Mouse (Mus musculus) stomach, embryonic 14.5 days (tissue): Measurements from ENCODE around the gene Olfr17. TPM values are rescaled to one million over a fixed set of nuclear protein-coding genes. Genes with fewer than 3 reads are reported as not detected.
"Not testable (repeated sequence)": the region's sequence is repeated elsewhere in the genome, so short reads cannot be mapped to it uniquely, and the experiment has no call there.

Experiments
- ATAC-seq: fragments of 200-750 bp; cut with Nextera tagmentation; 2 replicates; pipeline ENCODE4 v1.8.0; 2017; ENCODE audit warnings: low read depth, moderate TSS enrichment; ENCODE audit not compliant: insufficient number of reproducible peaks, insufficient read depth, low FRiP score
- H3K27ac ChIP-seq: fragments of 300-500 bp; sonication (generic); 2 replicates; pipeline ENCODE4 v1.5.1; 2014; ENCODE audit warnings: mild to moderate bottlenecking, low read length, moderate library complexity, mixed read lengths
- H3K27me3 ChIP-seq: fragments of 300-500 bp; sonication (generic); 2 replicates; pipeline ENCODE4 v1.6.1; 2014; ENCODE audit warnings: low read length, control low read depth, mixed read lengths; ENCODE audit not compliant: control insufficient read depth, insufficient read depth
- H3K36me3 ChIP-seq: fragments of 300-500 bp; sonication (generic); 2 replicates; pipeline ENCODE4 v1.6.1; 2014; ENCODE audit warnings: mild to moderate bottlenecking, control low read depth, low read length, moderate library complexity, mixed read lengths; ENCODE audit not compliant: control insufficient read depth, insufficient read depth
- H3K4me1 ChIP-seq: fragments of 300-500 bp; sonication (generic); 2 replicates; pipeline ENCODE4 v1.6.1; 2014; ENCODE audit warnings: low read length, control low read depth, mixed read lengths; ENCODE audit not compliant: control insufficient read depth, insufficient read depth
- H3K4me2 ChIP-seq: fragments of 300-500 bp; sonication (generic); replicated peaks from 2 replicates; pipeline ENCODE4 v1.6.1; 2014; ENCODE audit warnings: low read depth, low read length, control low read depth
- H3K4me3 ChIP-seq: fragments of 300-500 bp; sonication (generic); 2 replicates; pipeline ENCODE4 v1.5.1; 2014; ENCODE audit warnings: low read depth, low read length, control low read depth
- H3K9ac ChIP-seq: fragments of 300-500 bp; sonication (generic); replicated peaks from 2 replicates; pipeline ENCODE4 v1.6.1; 2014; ENCODE audit warnings: low read depth, mild to moderate bottlenecking, control low read depth, low read length, moderate library complexity, mixed read lengths
- H3K9me3 ChIP-seq: fragments of 300-500 bp; sonication (generic); 2 replicates; pipeline ENCODE4 v1.6.1; 2016; ENCODE audit warnings: low read depth, low read length, control low read depth; ENCODE audit not compliant: control insufficient read depth
- WGBS: fragments of 180-500 bp; shearing (Covaris S2); extraction: QIAGEN DNeasy Blood & Tissue Kit; methylation state at CpG from one replicate; pipeline ENCODE4 v1.1.7; 2014; 5-methylcytosine and 5-hydroxymethylcytosine counted together
- polyA plus RNA-seq: library from polyadenylated mRNA; unstranded; fragments of >200 nt; fragmentation: Nextera tagmentation; extraction: Ambion mirVana; gene quantifications from 2 replicates; pipeline ENCODE4 v1.2.1, GENCODE M21; 2014

Gene Olfr17
- polyA plus RNA-seq, result not detected in 2 replicates

DNA sequence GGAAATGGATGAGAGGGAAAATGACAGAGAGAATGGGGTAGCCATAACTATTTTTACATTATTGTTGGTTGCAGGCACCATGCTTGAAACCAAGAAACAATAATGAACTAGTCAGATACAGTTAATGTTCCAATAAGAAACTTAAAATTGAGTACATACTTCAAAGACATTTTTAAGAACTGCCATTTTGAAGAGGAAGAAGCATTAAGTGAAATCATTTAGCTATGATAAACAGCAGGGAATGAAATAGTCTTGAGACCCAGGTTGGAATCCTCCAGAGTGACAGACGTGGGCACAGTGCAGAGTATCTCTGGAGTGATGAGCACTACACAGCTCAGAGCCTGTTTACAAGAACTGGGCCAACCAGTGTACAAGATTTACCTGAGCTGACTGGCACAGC lies at the start of gene Olfr17:
Gene Olfr17, plus strand, starts transcription at position 301 of the 400 bp plus-strand sequence.
- Histone ChIP-seq H3K9me3 (no peaks in the 10 kb centered on the region), H3K4me3 (no peak within 1 kb of the TSS), H3K27me3 (no peaks in the 10 kb centered on the region), H3K27ac (no peak within 1 kb of the TSS), H3K36me3 (no peaks in the 10 kb centered on the region), H3K9ac (no peak within 1 kb of the TSS), H3K4me1 (no peaks in the 10 kb centered on the region), H3K4me2 (no peak within 1 kb of the TSS)
- no peak for ATAC-seq
- WGBS, result 52% methylated on average over 1 of the region's 1 CpGs

GRCm38 (mm10) chr7:107044407-107044806 lies 48.6 kb upstream of the Olfr17 start:
- Histone ChIP-seq H3K9me3 (no peaks in the 10 kb centered on the region), H3K4me1 (no peaks in the 10 kb centered on the region), H3K27ac (no peak overlapping the region), H3K36me3 (no peaks in the 10 kb centered on the region), H3K9ac (no peak overlapping the region), H3K27me3 (no peaks in the 10 kb centered on the region), H3K4me3 (no peak overlapping the region), H3K4me2 (no peak overlapping the region)
- ATAC-seq, result no peak
- 50% methylated on average over 1 of the region's 1 CpGs for WGBS

DNA sequence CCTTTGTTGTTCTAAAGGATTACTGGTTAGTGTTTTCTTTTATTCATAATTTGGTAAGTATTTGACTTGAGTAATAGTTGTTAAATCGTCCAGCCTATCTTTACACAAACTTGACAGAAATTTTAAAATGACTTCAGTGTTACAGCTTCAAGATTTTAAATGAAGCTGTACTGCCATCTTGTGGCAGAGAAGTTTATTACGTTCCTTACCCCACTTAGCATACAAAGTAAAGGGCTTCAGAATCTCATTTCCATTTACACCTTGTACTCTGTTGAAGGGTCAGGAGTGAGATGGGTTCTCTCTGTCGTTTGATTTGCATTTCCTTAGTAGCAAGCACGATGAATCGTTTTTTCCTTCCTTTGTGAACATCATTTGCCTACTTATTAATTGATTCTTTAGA lies 47.2 kb upstream of the Olfr17 start:
- no peak overlapping the region for H3K9ac ChIP-seq
- no peak; the same call in 1 of the 2 replicates for ATAC-seq
- H3K4me2 ChIP-seq, result no peak overlapping the region
- H3K4me1 ChIP-seq, result no peaks in the 10 kb centered on the region
- H3K4me3 ChIP-seq, result no peak overlapping the region
- no peak overlapping the region for H3K27ac ChIP-seq
- 4% methylated on average over 5 of the region's 5 CpGs for WGBS
- no peaks in the 10 kb centered on the region for H3K36me3 ChIP-seq
- no peaks in the 10 kb centered on the region for H3K9me3 ChIP-seq
- no peaks in the 10 kb centered on the region for H3K27me3 ChIP-seq

DNA sequence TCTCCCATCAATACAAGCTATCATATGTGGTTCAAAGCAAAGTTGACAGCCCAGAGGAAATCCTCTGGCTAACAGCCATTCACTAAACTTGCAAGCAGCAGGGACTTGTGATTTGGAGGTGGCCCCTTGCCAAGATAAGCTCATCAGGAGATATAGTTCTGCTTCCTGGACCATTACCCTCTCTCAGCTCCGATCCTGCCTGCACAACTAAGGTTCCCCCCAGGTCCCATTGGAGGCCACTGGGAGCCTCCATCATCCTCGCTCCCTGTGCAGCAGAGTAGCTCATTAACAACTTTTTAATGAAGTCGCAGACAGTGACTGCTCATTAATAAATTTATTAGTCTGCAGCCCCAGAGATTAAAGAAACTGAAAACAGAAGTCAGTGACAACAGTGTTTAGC lies 45.4 kb upstream of the Olfr17 start:
- no peak overlapping the region for H3K4me2 ChIP-seq

DNA sequence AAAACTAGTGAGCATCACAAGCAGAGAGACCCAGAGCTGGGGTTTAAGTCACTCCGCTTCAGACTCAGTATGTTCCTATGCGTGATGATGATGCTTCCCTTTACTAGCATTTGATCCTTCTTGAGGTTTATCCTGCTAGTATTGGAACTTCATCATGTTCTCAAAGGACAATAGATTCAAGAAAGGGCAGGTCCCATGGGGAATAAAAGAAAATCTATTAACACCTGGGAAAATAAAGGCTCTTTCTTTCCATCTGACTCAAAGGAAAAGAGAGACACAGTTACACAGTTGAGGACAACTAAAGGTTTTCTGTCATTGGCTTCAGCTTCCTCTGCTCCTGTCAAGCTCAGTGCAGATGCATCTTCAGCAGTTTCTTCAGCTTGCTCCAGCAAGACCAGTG lies 22.3 kb upstream of the Olfr17 start, which contains the start of gene Olfr714:
Gene Olfr714, plus strand, starts transcription at position 301 of the 400 bp plus-strand sequence.
- no peak within 1 kb of the TSS for H3K4me2 ChIP-seq
- no peaks in the 10 kb centered on the region for H3K9me3 ChIP-seq
- H3K9ac ChIP-seq, result no peak within 1 kb of the TSS
- no peaks in the 10 kb centered on the region for H3K27me3 ChIP-seq
- no peak within 1 kb of the TSS for H3K4me3 ChIP-seq
- no peak for ATAC-seq
- H3K4me1 ChIP-seq, result no peaks in the 10 kb centered on the region
- no peaks in the 10 kb centered on the region for H3K36me3 ChIP-seq
- WGBS, result 92% methylated on average over 2 of the region's 2 CpGs
- no peak within 1 kb of the TSS for H3K27ac ChIP-seq

More for the DNA sequence above, 45.4 kb upstream of the Olfr17 start:
- Histone ChIP-seq H3K4me1 (no peaks in the 10 kb centered on the region), H3K36me3 (no peaks in the 10 kb centered on the region), H3K27me3 (no peaks in the 10 kb centered on the region), H3K9me3 (no peaks in the 10 kb centered on the region), H3K9ac (no peak overlapping the region), H3K27ac (no peak overlapping the region), H3K4me3 (no peak overlapping the region)
- no peak for ATAC-seq
- 40% methylated on average over 3 of the region's 3 CpGs for WGBS

DNA sequence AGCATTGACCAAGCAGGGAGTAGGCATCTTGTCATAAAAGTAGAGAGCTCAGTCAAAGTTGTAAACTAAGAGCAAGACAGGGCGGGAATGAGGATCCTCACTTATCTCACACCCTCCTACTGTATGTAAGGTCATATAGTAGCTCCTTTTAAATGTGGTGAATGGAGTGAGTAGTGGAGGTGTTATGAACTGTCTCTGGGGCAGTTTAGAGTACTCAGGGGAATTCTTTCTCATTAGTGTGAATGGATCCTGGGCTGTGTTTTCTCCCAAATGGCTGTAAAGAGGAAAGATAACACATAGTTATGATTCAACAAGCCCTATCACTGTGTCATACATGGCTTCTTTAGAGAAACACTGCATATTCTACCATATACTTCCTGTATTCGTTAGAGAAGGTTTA lies 17.2 kb downstream of the Olfr17 start, which contains the start of gene Olfr715b:
Gene Olfr715b, minus strand, starts transcription at position 101 of the 400 bp plus-strand sequence.
- WGBS, result 67% methylated on average over 1 of the region's 2 CpGs
- H3K9ac ChIP-seq, H3K9me3 ChIP-seq, H3K36me3 ChIP-seq, H3K4me2 ChIP-seq, H3K27ac ChIP-seq, ATAC-seq, H3K27me3 ChIP-seq, H3K4me1 ChIP-seq, H3K4me3 ChIP-seq: not testable (repeated sequence)

DNA sequence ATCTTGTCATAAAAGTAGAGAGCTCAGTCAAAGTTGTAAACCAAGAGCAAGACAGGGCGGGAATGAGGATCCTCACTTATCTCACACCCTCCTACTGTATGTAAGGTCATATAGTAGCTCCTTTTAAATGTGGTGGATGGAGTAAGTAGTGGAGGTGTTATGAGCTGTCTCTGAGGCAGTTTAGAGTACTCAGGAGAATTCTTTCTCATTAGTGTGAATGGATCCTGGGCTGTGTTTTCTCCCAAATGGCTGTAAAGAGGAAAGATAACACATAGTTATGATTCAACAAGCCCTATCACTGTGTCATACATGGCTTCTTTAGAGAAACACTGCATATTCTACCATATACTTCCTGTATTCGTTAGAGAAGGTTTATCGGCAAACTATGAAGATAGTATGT lies 38.0 kb downstream of the Olfr17 start, which contains the start of gene Olfr715:
Gene Olfr715, minus strand, starts transcription at position 101 of the 400 bp plus-strand sequence.
- H3K9ac ChIP-seq, H3K9me3 ChIP-seq, ATAC-seq, H3K4me3 ChIP-seq, H3K36me3 ChIP-seq, H3K27ac ChIP-seq, H3K4me1 ChIP-seq, H3K27me3 ChIP-seq, H3K4me2 ChIP-seq: not testable (repeated sequence)
- 83% methylated on average over 2 of the region's 3 CpGs for WGBS

DNA sequence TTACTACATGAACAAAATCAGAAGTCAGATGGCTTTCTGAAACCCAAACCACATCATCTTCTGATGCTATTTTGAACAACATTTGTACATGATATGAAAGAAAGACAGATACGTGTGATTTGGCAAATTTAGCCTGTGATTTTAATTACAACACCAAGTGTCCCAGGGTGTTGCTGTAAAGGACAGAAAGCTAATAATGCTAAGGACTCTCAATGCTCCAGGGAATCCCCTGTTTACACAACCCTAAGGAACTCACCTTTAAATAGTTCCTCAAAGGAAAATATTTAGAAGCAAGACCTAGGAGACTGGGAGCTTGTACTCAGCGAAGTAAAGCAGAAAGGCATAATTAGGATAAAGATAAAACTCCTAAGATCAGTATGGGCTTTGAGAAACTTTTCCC lies 45.0 kb downstream of the Olfr17 start, which contains the start of gene Olfr716:
Gene Olfr716, plus strand, starts transcription at position 301 of the 400 bp plus-strand sequence.
- not testable (repeated sequence) for H3K9ac ChIP-seq, H3K27me3 ChIP-seq, ATAC-seq, H3K4me3 ChIP-seq, H3K4me2 ChIP-seq, H3K36me3 ChIP-seq, H3K27ac ChIP-seq, H3K9me3 ChIP-seq, H3K4me1 ChIP-seq
- WGBS, result 63% methylated on average over 2 of the region's 2 CpGs
